Mouse (Mus musculus) midbrain, embryonic 11.5 days (tissue): Measurements from ENCODE around the gene Nup153. TPM values are rescaled to one million over a fixed set of nuclear protein-coding genes. Genes with fewer than 3 reads are reported as not detected.

Experiments
- ATAC-seq: fragments of 200-750 bp; cut with Nextera tagmentation; 2 replicates; pipeline ENCODE4 v1.8.0; 2017; ENCODE audit warnings: moderate TSS enrichment, moderate library complexity; ENCODE audit not compliant: low FRiP score
- DNase-seq: peaks from one replicate; pipeline ENCODE4 v3.0.0; 2015; ENCODE audit warnings: low spot score; ENCODE audit errors: missing footprints
- H3K27ac ChIP-seq: fragments of 300-500 bp; sonication (generic); 2 replicates; pipeline ENCODE4 v1.5.1; 2014; ENCODE audit warnings: low read depth, low read length
- H3K27me3 ChIP-seq: fragments of 300-500 bp; sonication (generic); 2 replicates; pipeline ENCODE4 v1.6.1; 2014; ENCODE audit warnings: mild to moderate bottlenecking, low read length, moderate library complexity, mixed read lengths; ENCODE audit not compliant: control insufficient read depth, insufficient read depth
- H3K36me3 ChIP-seq: fragments of 300-500 bp; sonication (generic); 2 replicates; pipeline ENCODE4 v1.6.1; 2014; ENCODE audit warnings: mild to moderate bottlenecking, low read length, moderate library complexity, mixed read lengths; ENCODE audit not compliant: control insufficient read depth, insufficient read depth
- H3K4me1 ChIP-seq: fragments of 300-500 bp; sonication (generic); 2 replicates; pipeline ENCODE4 v1.6.1; 2014; ENCODE audit warnings: low read length; ENCODE audit not compliant: control insufficient read depth, insufficient read depth
- H3K4me2 ChIP-seq: fragments of 300-500 bp; sonication (generic); 2 replicates; pipeline ENCODE4 v1.6.1; 2014; ENCODE audit warnings: mild to moderate bottlenecking, moderate library complexity
- H3K4me3 ChIP-seq: fragments of 300-500 bp; sonication (generic); 2 replicates; pipeline ENCODE4 v1.5.1; 2014; ENCODE audit warnings: low read depth, low read length
- H3K9ac ChIP-seq: fragments of 300-500 bp; sonication (generic); 2 replicates; pipeline ENCODE4 v1.6.1; 2014; ENCODE audit warnings: low read length
- H3K9me3 ChIP-seq: fragments of 300-500 bp; sonication (generic); 2 replicates; pipeline ENCODE4 v1.6.1; 2016; ENCODE audit warnings: low read length; ENCODE audit not compliant: control insufficient read depth
- WGBS: fragments of 180-500 bp; shearing (Covaris S2); extraction: QIAGEN DNeasy Blood & Tissue Kit; methylation state at CpG from one replicate; pipeline ENCODE4 v1.1.7; 2014; 5-methylcytosine and 5-hydroxymethylcytosine counted together
- polyA plus RNA-seq: library from polyadenylated mRNA; unstranded; fragments of >200 nt; fragmentation: Nextera tagmentation; extraction: Ambion mirVana; gene quantifications from 2 replicates; pipeline ENCODE4 v1.2.1, GENCODE M21; 2014

The Nup153 gene
- polyA plus RNA-seq, 1 experiment from 2014 or later: 40.6 TPM

DNA sequence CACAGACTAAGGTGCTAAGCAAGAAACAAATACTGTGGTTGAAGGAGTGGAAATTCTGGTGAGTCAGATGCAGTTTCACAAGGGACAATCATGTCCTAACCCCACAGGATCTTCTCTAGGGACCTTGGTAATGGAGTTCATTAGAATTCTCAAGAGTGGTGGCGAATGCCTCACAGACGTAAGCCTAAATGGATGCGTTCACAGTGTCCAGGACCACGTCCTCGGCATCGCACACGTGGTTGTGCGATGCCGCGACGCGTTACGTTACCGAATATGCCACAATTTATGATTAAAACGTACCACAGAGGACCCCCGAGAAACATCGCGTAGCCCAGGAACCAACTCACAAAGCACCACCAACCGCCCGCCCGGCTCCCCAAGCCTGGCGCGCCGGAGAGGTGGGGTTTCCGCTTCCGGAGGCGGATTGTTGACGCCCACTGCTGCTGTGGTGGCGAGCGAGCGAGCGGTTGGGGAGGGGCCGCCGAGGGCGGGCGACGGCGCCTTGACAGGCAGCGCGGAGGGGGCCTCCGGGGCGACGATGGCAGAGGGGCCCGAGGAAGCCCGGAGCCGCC lies 58.6 kb downstream of the Nup153 start, which contains the start of gene Fam8a1:
Fam8a1 (plus strand) TSS at position 475 of the 572 bp plus-strand sequence.
- DNase-seq (peak; percentile 100), ATAC-seq (peak; percentile 94)
- Histone ChIP-seq H3K36me3 (peaks cover 6% of the 10 kb centered on the region; the same call in 1 of the 2 replicates), H3K4me2 (peak within 1 kb of the TSS; percentile 91), H3K27ac (peak within 1 kb of the TSS; percentile 4; the same call in 1 of the 2 replicates), H3K9me3 (no peaks in the 10 kb centered on the region), H3K27me3 (no peaks in the 10 kb centered on the region), H3K4me1 (peaks cover 6% of the 10 kb centered on the region), H3K9ac (peak within 1 kb of the TSS; percentile 73), H3K4me3 (peak within 1 kb of the TSS; percentile 95)
- WGBS: 1% methylated on average over 40 of the region's 46 CpGs

DNA sequence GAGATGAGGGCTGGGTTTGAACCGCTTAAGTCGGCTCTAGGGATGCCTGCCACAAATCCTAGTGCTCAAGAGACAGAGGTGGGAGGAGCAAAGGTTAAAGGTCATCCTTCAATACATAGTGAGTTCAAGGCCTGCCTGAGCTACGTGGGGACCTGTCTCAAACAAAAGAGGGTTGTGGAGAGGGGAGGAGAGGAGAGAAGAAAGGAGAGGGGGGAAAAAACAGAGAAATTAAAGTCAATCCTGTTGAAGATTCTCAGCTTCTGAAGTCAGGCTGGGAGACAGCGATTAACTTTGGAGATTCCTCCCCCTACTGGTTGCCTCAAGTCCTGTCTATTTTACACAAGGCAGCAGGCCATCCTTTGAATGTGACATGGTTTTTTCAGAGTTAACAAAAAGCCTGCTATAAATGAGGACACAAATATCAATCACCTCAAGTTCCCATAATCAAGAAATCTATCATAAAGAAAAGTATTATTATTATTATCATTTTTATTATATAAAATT lies 64.2 kb downstream of the Nup153 start:
- H3K9ac ChIP-seq: no peak overlapping the region
- no peak overlapping the region for H3K27ac ChIP-seq
- H3K27me3 ChIP-seq: no peaks in the 10 kb centered on the region
- no peaks in the 10 kb centered on the region for H3K36me3 ChIP-seq
- H3K4me1 ChIP-seq: no peaks in the 10 kb centered on the region
- WGBS: 34% methylated on average over 4 of the region's 4 CpGs
- ATAC-seq: no peak
- H3K4me3 ChIP-seq: no peak overlapping the region
- H3K9me3 ChIP-seq: no peaks in the 10 kb centered on the region
- peak; percentile 85 for DNase-seq
- no peak overlapping the region for H3K4me2 ChIP-seq

DNA sequence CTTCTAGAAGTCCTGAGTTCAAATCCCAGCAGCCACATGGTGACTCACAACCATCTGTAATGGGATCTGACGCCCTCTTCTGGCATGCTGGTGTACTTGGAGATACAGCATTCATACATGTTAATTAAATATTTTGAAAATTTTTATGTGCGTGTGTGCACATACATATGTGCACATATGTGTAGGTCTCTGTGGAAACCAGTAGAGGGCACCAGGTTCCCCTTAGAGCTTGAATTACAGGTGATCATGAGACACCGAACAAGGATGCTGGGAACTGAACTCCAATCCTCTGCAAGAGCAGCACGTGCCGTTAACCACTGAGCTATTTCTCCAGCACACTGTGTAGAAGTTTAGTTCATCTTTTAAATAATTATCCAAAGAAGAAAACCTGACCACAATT lies 68.5 kb downstream of the Nup153 start:
- H3K27ac ChIP-seq: no peak overlapping the region
- H3K4me1 ChIP-seq: no peaks in the 10 kb centered on the region
- H3K36me3 ChIP-seq: no peaks in the 10 kb centered on the region
- H3K9ac ChIP-seq: no peak overlapping the region
- DNase-seq (no peak), ATAC-seq (no peak)
- no peak overlapping the region for H3K4me3 ChIP-seq
- H3K27me3 ChIP-seq: no peaks in the 10 kb centered on the region
- H3K9me3 ChIP-seq: no peaks in the 10 kb centered on the region
- H3K4me2 ChIP-seq: no peak overlapping the region
- WGBS: 90% methylated on average over 5 of the region's 5 CpGs

DNA sequence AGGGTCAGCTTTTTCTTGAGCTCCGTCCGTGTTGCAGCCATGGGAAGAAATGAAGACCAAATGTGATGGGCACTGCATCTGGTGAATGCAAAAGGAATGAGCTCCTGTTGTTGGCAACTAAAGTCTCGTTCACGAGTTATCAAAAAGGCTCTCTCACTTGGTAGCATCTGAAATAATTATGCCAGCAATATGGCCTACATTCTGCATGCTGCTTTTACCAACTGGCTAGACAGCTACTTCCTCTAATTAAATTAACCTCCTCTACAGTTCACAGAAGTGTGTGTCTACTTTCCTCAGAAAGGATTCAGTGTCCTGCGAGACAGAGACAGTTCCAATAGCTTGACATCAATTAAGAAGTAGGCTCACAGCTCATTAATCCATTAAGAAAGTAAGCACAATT lies 73.2 kb downstream of the Nup153 start:
- Histone ChIP-seq H3K9me3 (no peaks in the 10 kb centered on the region), H3K27ac (no peak overlapping the region), H3K4me1 (no peaks in the 10 kb centered on the region), H3K4me3 (no peak overlapping the region), H3K4me2 (no peak overlapping the region), H3K36me3 (no peaks in the 10 kb centered on the region), H3K9ac (no peak overlapping the region), H3K27me3 (no peaks in the 10 kb centered on the region)
- no peak for DNase-seq
- ATAC-seq: no peak
- 88% methylated on average over 5 of the region's 5 CpGs for WGBS

- DNase-seq (no peak), ATAC-seq (no peak)
- 67% methylated on average over 4 of the region's 4 CpGs for WGBS
- H3K9ac ChIP-seq: no peak overlapping the region
- no peaks in the 10 kb centered on the region for H3K4me1 ChIP-seq
- H3K36me3 ChIP-seq: no peaks in the 10 kb centered on the region
- no peaks in the 10 kb centered on the region for H3K27me3 ChIP-seq
- H3K4me3 ChIP-seq: no peak overlapping the region
- no peak overlapping the region for H3K27ac ChIP-seq
- H3K4me2 ChIP-seq: no peak overlapping the region
- H3K9me3 ChIP-seq: no peaks in the 10 kb centered on the region
Measured at GRCm38 (mm10) chr13:46653671-46654070, 74.1 kb downstream of the Nup153 start.

DNA sequence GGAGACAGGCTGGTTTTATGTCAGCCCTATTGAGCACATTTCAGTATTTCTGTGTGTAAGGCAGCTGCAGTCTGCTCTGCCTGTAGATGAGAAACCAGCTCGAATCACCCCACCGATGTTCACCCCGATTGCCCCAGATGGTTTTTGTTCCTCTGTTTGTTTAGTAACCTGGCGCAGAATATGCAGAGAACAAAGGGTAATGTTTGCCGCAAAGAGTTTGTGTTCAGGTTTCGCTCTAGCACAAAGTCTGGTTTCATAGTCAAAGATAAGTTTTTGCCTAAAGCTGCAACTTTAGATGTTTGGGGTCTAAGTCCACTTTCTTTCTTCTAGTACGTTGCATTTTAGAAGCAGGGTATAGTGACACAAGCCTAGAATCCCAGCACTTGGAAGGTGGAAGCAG lies 75.1 kb downstream of the Nup153 start:
- H3K36me3 ChIP-seq: no peaks in the 10 kb centered on the region
- no peaks in the 10 kb centered on the region for H3K27me3 ChIP-seq
- no peak for ATAC-seq
- H3K4me3 ChIP-seq: no peak overlapping the region
- H3K9ac ChIP-seq: no peak overlapping the region
- no peak for DNase-seq
- H3K9me3 ChIP-seq: no peaks in the 10 kb centered on the region
- WGBS: 82% methylated on average over 7 of the region's 7 CpGs
- no peak overlapping the region for H3K4me2 ChIP-seq
- H3K27ac ChIP-seq: no peak overlapping the region
- no peaks in the 10 kb centered on the region for H3K4me1 ChIP-seq

DNA sequence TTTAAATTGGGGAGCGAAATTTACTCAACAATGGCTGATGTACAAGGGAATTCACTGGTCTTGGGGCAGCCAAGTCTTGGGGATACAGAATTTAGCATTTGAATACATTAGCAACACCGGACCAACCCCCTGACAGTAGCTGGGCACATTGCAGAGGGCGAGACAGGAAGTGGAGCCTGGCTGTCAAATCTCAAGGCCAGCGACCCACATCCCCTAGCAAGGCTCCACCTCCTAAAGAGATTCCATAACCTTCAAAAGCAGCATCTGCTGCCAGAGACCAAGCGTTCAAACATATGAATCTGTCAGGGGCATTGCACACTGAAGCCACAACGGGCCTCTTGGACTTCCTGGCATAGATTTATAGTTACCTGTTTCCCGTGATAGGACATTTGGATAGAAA lies 75.9 kb downstream of the Nup153 start:
- Histone ChIP-seq H3K36me3 (no peaks in the 10 kb centered on the region), H3K9me3 (no peaks in the 10 kb centered on the region), H3K4me2 (no peak overlapping the region), H3K4me1 (no peaks in the 10 kb centered on the region), H3K27me3 (no peaks in the 10 kb centered on the region), H3K9ac (no peak overlapping the region), H3K27ac (no peak overlapping the region), H3K4me3 (no peak overlapping the region)
- ATAC-seq: no peak
- DNase-seq: no peak
- 93% methylated on average over 7 of the region's 7 CpGs for WGBS

GRCm38 (mm10) chr13:46645476-46645875 lies 82.3 kb downstream of the Nup153 start:
- no peak overlapping the region for H3K4me3 ChIP-seq
- 81% methylated on average over 6 of the region's 6 CpGs for WGBS
- H3K27me3 ChIP-seq: no peaks in the 10 kb centered on the region
- no peaks in the 10 kb centered on the region for H3K36me3 ChIP-seq
- H3K9me3 ChIP-seq: peaks cover 5% of the 10 kb centered on the region; the same call in 1 of the 2 replicates
- no peak for ATAC-seq
- no peaks in the 10 kb centered on the region for H3K4me1 ChIP-seq
- H3K4me2 ChIP-seq: no peak overlapping the region
- no peak overlapping the region for H3K27ac ChIP-seq
- DNase-seq: no peak
- H3K9ac ChIP-seq: no peak overlapping the region

DNA sequence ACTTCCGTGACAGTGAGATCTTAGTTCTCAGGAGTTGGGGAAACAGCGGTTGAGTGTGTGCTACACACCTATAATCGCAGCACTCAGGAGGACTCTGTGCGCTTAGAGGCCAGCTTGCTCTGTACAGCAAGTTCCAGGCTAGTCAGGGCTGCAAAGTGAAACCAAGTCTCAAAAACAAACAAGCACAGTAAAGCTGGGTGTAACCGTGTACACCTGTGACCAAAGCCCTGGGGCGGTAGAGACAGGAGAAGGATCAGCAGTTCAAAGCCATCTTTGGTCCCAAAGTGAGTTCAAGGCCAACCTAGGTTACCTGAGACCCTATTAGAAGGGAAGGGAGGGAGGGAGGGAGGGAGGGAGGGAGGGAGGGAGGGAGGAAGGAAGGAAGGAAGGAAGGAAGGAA lies 83.6 kb downstream of the Nup153 start:
- Histone ChIP-seq H3K36me3 (no peaks in the 10 kb centered on the region), H3K4me1 (no peaks in the 10 kb centered on the region), H3K4me2 (no peak overlapping the region), H3K9me3 (peaks cover 5% of the 10 kb centered on the region; the same call in 1 of the 2 replicates), H3K4me3 (no peak overlapping the region), H3K27me3 (no peaks in the 10 kb centered on the region), H3K27ac (no peak overlapping the region), H3K9ac (no peak overlapping the region)
- no peak for DNase-seq
- no peak for ATAC-seq
- WGBS: 90% methylated on average over 6 of the region's 6 CpGs
